Mouse (Mus musculus): ENCODE data around the gene Brwd3.
A peak's percentile ranks its signal among the peaks of the same experiment; 100 is the strongest.

Brwd3 gene

GRCm38 (mm10) chrX:108834090-108834774, at the start of gene Brwd3:
TSS of gene Brwd3 (minus strand) at chrX:108834372.
- DNase-seq (ENCODE audit: low spot score): peak; percentile 86

GRCm38 (mm10) chrX:108862632-108863031, 28.5 kb upstream of the Brwd3 start:
- no peak for DNase-seq (ENCODE audit: low spot score)

DNA sequence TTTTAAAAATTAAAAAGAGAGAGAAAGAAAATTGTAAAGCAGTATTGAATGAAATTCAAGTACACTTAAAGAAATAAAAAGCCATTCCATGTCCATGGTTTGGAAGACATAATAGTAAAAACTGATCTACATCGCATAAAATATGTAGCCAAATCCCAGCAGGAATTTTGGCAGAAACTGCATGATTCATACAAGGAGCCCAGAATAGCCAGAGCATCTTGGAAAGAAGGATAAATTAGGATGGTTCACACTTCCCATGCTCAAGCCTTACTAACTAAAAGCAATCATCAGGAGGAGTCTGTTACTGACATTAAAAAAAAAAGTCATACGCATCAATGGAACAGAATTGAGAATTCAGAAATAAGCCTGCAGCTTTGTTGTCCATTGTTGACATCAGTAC, 8.5 kb upstream of the Brwd3 start:
- DNase-seq (ENCODE audit: low spot score): no peak

GRCm38 (mm10) chrX:108836416-108836815, 2.2 kb upstream of the Brwd3 start:
- no peak for DNase-seq (ENCODE audit: low spot score)

DNA sequence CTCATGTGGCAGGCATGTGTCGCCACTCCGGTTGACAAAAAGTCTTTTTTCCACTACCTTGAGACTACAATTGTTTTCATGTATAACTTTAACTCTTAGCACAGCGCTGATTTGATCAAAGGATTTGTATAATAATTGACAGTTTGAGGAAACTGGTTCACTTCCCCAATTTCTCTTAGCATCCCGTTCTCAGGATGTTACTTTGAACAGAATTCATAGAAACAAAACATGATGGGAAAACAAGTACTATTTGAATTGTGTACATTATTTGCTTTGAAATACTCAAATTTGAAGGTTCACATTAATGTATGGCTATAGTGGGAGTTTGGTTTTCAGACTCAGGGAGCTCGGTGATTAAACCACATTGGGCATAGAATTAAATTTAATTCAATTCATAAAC, 1.1 kb upstream of the Brwd3 start:
- DNase-seq (ENCODE audit: low spot score): no peak

- DNase-seq (ENCODE audit: low spot score): peak; percentile 11
These were observed 671 bp downstream of the Brwd3 start for GRCm38 (mm10) chrX:108833381-108834020.

DNA sequence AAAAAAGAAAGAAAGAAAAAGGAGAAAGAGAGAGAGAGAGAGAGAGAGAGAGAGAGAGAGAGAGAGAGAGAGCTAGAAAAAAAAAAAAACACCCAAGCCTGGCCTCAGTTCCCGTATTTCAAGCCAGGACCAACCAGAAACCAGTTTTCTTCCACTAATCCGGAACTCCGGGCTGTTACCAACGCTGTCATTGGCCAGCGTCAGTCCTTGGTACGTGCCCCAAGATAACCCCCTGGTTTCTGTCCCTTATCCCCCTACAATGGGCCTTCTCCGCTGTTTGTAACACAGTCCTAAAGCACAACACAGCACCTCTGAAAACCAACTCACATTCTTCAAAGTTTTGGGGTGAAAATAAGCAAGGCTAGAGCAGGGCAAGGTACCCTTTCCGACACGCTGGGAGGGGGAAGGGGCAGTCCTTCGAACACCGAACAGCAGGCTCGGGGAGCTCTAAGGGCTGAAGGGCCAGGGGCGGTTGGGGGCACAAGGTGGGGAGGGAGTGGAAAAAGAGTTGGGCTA, 1.4 kb downstream of the Brwd3 start:
- peak; percentile 85 for DNase-seq (ENCODE audit: low spot score)

DNA sequence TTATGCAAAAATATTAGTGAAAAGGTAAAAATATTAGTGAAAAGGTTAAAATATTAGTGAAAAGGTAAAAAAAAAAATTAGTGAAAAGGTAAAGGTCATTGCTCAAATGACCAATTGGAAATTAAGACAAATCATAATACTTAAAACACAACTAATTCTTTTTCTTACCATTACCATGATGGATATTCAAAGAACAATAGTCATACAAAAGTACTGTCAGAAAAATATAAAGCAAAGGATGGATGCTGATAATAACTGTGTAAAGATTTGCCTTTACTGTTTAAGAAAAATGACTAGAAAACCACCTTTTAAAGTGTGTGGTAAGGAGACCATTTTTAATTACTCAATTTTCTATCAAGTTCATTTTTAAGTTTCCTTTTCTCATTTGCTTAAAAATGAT, 2.9 kb downstream of the Brwd3 start:
- no peak for DNase-seq (ENCODE audit: low spot score)

DNA sequence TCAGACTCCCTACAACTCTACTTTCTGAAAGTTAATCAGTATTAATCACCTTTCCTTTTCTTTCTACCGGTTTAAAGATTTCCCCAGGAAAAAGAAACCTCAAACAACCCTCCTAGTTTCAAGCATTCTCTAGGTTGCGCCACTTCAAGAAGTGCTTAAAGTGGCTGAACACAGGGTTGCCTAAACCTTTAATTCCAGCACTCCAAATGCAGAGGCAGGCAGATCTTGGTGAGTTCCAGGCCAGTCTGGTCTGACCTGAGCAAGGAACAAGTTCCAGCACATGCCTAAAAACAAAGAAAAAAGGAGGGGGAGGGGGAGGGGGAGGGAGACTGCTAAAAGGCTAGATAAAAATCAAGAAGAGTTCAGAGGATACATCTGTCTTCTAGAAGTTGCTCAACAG, 6.1 kb downstream of the Brwd3 start:
- DNase-seq (ENCODE audit: low spot score): no peak

DNA sequence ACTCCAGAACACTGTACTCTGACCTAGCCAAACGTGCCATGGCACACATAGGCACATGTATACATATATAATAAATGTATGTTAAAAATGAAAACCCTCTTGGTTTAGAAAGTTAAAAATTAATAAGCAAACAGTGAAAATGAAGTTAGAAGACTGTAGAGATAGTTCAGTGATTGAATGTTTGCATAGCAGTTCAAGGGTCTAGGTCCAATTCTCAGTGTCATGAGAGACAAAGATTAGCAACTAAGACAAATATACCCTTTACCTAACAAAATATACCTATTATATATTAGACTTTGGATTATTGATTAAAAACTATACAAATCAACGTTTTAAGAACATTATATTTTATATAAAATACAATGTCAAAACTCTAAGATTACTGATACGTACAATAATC, 36.9 kb downstream of the Brwd3 start:
- no peak for DNase-seq (ENCODE audit: low spot score)

DNA sequence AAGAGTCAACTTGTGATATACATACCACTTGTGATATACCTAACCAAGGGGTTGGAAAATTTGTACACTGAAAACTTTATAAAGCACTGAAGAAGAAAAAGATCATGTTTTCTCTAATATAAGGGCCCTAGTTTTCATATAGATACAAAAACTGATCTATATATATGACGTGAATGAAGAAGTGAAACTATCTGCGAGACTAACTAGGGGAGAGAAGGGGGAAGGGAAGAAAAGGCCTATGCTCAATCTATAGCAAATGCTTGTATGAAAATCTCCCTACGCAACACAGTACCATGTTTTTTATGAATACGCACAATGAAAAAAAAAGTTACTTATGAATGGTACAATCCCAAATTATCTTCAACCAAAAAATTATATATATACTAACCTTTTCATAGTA, 50.4 kb downstream of the Brwd3 start:
- no peak for DNase-seq (ENCODE audit: low spot score)

- DNase-seq (ENCODE audit: low spot score): no peak
These were observed 102.4 kb downstream of the Brwd3 start for GRCm38 (mm10) chrX:108731755-108732154.

GRCm38 (mm10) chrX:108729564-108729963, 104.6 kb downstream of the Brwd3 start:
- no peak for DNase-seq (ENCODE audit: low spot score)

- DNase-seq (ENCODE audit: low spot score): peak; percentile 52
These were observed 105.1 kb downstream of the Brwd3 start for GRCm38 (mm10) chrX:108729068-108729467.

DNA sequence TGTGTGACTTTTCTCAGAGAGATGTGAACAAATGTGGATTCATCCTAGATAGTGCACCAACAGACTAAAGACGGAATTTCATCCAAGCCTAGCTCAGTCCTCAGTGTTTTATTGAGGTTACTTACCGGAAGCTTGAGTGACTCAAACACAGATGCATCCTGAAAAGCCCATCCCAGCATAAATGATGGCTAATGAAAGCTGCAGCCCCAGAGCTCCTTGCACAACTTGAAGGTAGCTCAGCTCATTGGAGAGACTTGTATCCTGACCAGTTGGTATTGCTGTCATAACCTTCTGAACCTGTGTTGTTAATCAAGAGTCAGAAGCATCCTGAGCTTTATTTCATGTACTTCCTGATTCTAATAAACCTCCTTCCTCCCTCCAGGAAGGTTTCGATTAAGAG, 105.8 kb downstream of the Brwd3 start:
- DNase-seq (ENCODE audit: low spot score): no peak

GRCm38 (mm10) chrX:108724241-108724640, 109.9 kb downstream of the Brwd3 start:
- DNase-seq (ENCODE audit: low spot score): no peak

- no peak for DNase-seq (ENCODE audit: low spot score)
These were observed 111.7 kb downstream of the Brwd3 start for GRCm38 (mm10) chrX:108722447-108722846.

- no peak for DNase-seq (ENCODE audit: low spot score)
These were observed 129.9 kb downstream of the Brwd3 start for GRCm38 (mm10) chrX:108704312-108704711.
